Mouse (Mus musculus): Measurements from ENCODE around the gene Phf21b. TPM values are rescaled to one million over a fixed set of nuclear protein-coding genes. Genes with fewer than 3 reads are reported as not detected.

Phf21b gene
- total and polyA plus RNA-seq, 3 experiments: 1.3 to 5.3 (median 2.2) TPM

DNA sequence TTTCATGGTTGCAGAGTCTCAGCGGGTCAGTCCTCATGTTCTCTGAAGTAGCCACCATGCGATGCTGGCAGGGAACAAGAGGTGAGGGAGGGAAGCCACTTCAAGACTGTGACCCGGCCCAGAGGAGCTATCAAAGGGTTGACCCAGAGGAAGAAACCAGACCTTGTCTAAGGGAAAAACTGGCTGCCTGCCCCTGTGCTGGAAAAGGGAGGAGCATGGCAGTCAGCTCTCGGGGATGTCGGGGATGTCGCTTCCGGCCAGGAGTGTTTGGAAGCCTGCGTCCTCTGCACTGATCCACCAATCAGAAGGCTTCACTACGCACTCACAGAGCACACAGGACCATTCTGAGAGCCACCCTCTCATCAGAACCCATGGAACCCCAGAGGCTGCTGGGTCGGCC is 12.8 kb downstream of the Phf21b start:
- Histone ChIP-seq H3K4me3 (replicated peaks in 1 of 3; ENCODE audit: low read depth in 2 of 3, low read length in 2 of 3, poor library complexity in 1 of 3) (no peak overlapping the region), H3K9me3 (replicated peaks; ENCODE audit: low read length) (no peaks in the 10 kb centered on the region), H3K27me3 (replicated peaks) (no peaks in the 10 kb centered on the region), H3K4me2 (ENCODE audit: insufficient read depth, low read depth, poor library complexity, severe bottlenecking) (no peak overlapping the region), H3K79me2 (replicated peaks; ENCODE audit: control insufficient read depth, extremely low read depth, insufficient read depth, poor library complexity, severe bottlenecking) (0 out of 2 replicates have a peak, but pooled peaks cover 2% of the 10 kb centered on the region), H3K4me1 (ENCODE audit: control insufficient read depth in 1 of 2, insufficient read depth in 2 of 2) (peaks cover 8 to 51% of the 10 kb centered on the region in 2 experiments; a peak in 3 of 4 replicates), H3K27ac (ENCODE audit: insufficient read depth, low read depth) (no peak overlapping the region), H3K36me3 (replicated peaks in 1 of 2; ENCODE audit: control insufficient read depth in 1 of 2, insufficient read depth in 1 of 2, low read length in 1 of 2) (peaks cover 0 to 13% of the 10 kb centered on the region in 2 experiments), H3K9ac (ENCODE audit: insufficient read depth, low read depth) (no peak overlapping the region)
- in situ Hi-C loops (cut with MboI; ENCODE audit: low pct_ligation_motif_present, low pct_unique_long_range_greater_than_20kb, low sequenced_read_pairs): no loop called here
- dilution Hi-C loops (cut with MboI; ENCODE audit: extremely low pct_ligation_motif_present, extremely low pct_unique_long_range_greater_than_20kb, low sequenced_read_pairs): no loop called here
- TF ChIP-seq SIN3A (IDR thresholded peaks at IDR 0.05; ENCODE audit: low read length) (no peak), USF2 (conservative IDR thresholded peaks at IDR 0.05; ENCODE audit: low read depth, low read length) (no peak), CHD2 (IDR thresholded peaks at IDR 0.05; ENCODE audit: low read length) (no peak), MEF2A (IDR thresholded peaks at IDR 0.05; ENCODE audit: borderline replicate concordance, low read depth, low read length) (no peak), BHLHE40 (IDR thresholded peaks at IDR 0.05; ENCODE audit: low read depth, low read length) (no peak), MXI1 (IDR thresholded peaks at IDR 0.05; ENCODE audit: low read depth, low read length) (no peak), NELFE (IDR thresholded peaks at IDR 0.05; ENCODE audit: low read depth, low read length) (no peak), PAX5 (IDR thresholded peaks at IDR 0.05; ENCODE audit: low read length) (no peak)
- DNase-seq (ENCODE audit: extremely low read depth): no peak

DNA sequence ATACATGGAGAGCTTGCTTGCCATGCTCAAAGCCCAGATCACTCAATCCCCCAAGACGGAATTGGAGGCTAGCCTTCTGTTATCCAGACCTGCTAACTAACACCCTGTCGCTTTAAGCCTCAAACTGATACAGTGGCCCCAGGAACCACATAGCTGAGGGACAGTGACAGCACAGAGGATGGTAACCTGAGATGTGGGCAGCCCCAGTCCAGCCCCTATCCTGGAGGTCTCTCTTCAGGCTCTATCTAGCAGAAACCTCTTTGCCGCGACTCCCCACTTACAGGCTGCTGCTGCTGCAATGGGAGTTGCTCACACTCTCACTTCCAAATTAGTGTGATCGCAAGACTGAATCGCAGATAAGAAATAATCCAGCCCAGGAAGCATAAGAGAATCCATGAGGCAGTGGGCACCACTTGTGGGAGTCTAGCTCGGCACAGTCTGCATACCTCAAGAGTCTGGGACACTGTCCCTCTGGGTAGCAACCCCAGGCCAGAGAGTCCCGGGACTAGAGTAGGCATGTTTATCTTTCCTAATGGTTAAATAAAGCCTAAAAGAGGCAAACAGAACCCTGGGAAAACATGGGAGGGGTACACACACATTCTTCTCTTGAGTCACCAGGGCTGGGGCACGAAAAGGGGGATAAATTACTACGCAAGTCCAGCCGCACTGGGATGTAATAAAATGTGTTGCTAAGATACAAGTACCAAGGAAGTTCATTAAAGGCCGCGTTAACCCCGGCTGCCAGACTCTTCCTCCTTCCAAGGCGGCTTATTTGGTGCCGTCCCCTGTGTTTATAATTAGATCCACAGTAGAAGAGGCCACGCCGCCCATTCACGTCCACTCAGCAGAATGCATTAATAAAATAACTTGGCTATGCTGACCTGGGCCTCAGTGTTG is 13.7 kb downstream of the Phf21b start:
- no peak for DNase-seq (ENCODE audit: extremely low read depth)
- H3K9ac ChIP-seq (ENCODE audit: insufficient read depth, low read depth): no peak overlapping the region
- no peaks in the 10 kb centered on the region for H3K27me3 ChIP-seq (replicated peaks)
- peaks cover 0 to 22% of the 10 kb centered on the region in 2 experiments for H3K36me3 ChIP-seq (replicated peaks in 1 of 2; ENCODE audit: control insufficient read depth in 1 of 2, insufficient read depth in 1 of 2, low read length in 1 of 2)
- no peak overlapping the region for H3K4me2 ChIP-seq (ENCODE audit: insufficient read depth, low read depth, poor library complexity, severe bottlenecking)
- H3K4me3 ChIP-seq (replicated peaks in 1 of 3; ENCODE audit: low read depth in 2 of 3, low read length in 2 of 3, poor library complexity in 1 of 3): no peak overlapping the region
- no peaks in the 10 kb centered on the region for H3K9me3 ChIP-seq (replicated peaks; ENCODE audit: low read length)
- no peak overlapping the region for H3K27ac ChIP-seq (ENCODE audit: insufficient read depth, low read depth)
- in situ Hi-C loops (cut with MboI; ENCODE audit: low pct_ligation_motif_present, low pct_unique_long_range_greater_than_20kb, low sequenced_read_pairs) (no loop called here), dilution Hi-C loops (cut with MboI; ENCODE audit: extremely low pct_ligation_motif_present, extremely low pct_unique_long_range_greater_than_20kb, low sequenced_read_pairs) (no loop called here)
- TF ChIP-seq HCFC1 (IDR thresholded peaks at IDR 0.05; ENCODE audit: low read depth, low read length) (no peak), E2F4 (IDR thresholded peaks at IDR 0.05; ENCODE audit: insufficient replicate concordance, low read depth, low read length) (no peak), KAT2A (IDR thresholded peaks at IDR 0.05; ENCODE audit: insufficient replicate concordance, low read length) (no peak), SIN3A (IDR thresholded peaks at IDR 0.05; ENCODE audit: low read length) (no peak), RCOR1 (conservative IDR thresholded peaks at IDR 0.05; ENCODE audit: low read depth, low read length) (no peak), ZMIZ1 (IDR thresholded peaks at IDR 0.05; ENCODE audit: low read depth, low read length) (no peak), ZKSCAN1 (IDR thresholded peaks at IDR 0.05; ENCODE audit: borderline replicate concordance, low read depth, low read length) (no peak), MAX (IDR thresholded peaks at IDR 0.05; ENCODE audit: low read length) (no peak), CHD1 (IDR thresholded peaks at IDR 0.05; ENCODE audit: low read depth, low read length) (no peak), MAFK (IDR thresholded peaks at IDR 0.05; ENCODE audit: insufficient replicate concordance, low read length) (no peak), MYC (IDR thresholded peaks at IDR 0.05; ENCODE audit: low read depth, low read length) (no peak)
- H3K79me2 ChIP-seq (replicated peaks; ENCODE audit: control insufficient read depth, extremely low read depth, insufficient read depth, poor library complexity, severe bottlenecking): 0 out of 2 replicates have a peak, but pooled peaks cover 2% of the 10 kb centered on the region
- peaks cover 4 to 43% of the 10 kb centered on the region in 2 experiments; a peak in 2 of 4 replicates for H3K4me1 ChIP-seq (ENCODE audit: control insufficient read depth in 1 of 2, insufficient read depth in 2 of 2)
